Mouse (Mus musculus): ENCODE measurements around the gene Uggt2.

DNA sequence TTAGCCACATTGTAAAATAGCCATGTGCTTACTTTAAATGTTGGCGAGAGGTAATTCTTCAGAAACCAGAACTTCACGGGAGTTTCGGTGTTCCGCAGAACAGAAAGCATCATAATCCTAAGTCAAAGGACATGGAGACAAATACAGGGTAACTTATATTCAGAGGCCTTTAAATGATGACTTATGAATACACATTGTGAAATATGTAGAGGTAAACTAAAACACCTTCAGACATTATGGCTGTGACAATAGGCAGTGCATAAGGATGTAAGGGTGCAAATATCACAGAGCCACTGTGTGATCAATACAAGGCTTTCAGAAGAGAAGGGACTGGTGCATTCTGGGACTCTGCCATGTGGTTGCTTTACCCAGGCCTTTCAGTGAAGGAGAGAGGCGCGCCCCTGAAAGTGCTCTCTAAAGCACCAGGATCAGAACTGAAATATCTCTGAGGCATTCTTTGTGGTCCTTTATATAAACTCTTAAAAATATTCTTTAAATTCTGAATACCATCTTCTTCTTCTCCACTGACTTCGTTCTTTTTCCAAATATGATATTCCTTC lies 91.1 kb downstream of the Uggt2 start:
- TF ChIP-seq CTCF (IDR thresholded peaks at IDR 0.05; ENCODE audit: extremely low read depth, insufficient read depth, insufficient read length, insufficient replicate concordance) (no peak), POLR2A (IDR thresholded peaks at IDR 0.05; ENCODE audit: low read depth, low read length) (no peak)
